Mouse (Mus musculus): ENCODE results near the gene Slc7a11. TPM values are rescaled to one million over a fixed set of nuclear protein-coding genes. Genes with fewer than 3 reads are reported as not detected.

Slc7a11 gene
- 2.3 TPM in 2 replicates for polyA plus RNA-seq (2012; rRNA removed)

GRCm38 (mm10) chr3:50443421-50443916 is at the start of gene Slc7a11:
Gene Slc7a11 (minus strand): TSS chr3:50443614.

